Mouse (Mus musculus) myocyte (in vitro differentiated cells): ENCODE measurements around the gene Vax2.

Experiments
- CEBPB ChIP-seq: IDR thresholded peaks from 2 replicates; pipeline ENCODE4 v1.6.1; 2011; ENCODE audit warnings: mild to moderate bottlenecking, moderate library complexity; ENCODE audit not compliant: poor library complexity, insufficient read depth, severe bottlenecking
- MAX ChIP-seq: IDR thresholded peaks from one replicate; pipeline ENCODE4 v1.6.1; 2011; ENCODE audit warnings: low read depth, mild to moderate bottlenecking, control low read depth
- MYOD1 ChIP-seq, 3 experiments: IDR thresholded peaks; one replicate each; pipeline ENCODE4 v1.6.1; 2011; ENCODE audit warnings: control low read depth in 2 of 3, low read depth in 2 of 3, mild to moderate bottlenecking in 2 of 3, moderate library complexity in 1 of 3; ENCODE audit not compliant: insufficient read length in 2 of 3, control insufficient read depth in 1 of 3
- POLR2A ChIP-seq: IDR thresholded peaks from one replicate; pipeline ENCODE4 v1.6.1; 2011; ENCODE audit warnings: low read depth, mild to moderate bottlenecking, control low read depth, moderate library complexity; ENCODE audit not compliant: insufficient read length
- POLR2AphosphoS2 ChIP-seq: IDR thresholded peaks from one replicate; pipeline ENCODE4 v1.6.1; 2011; ENCODE audit warnings: low read depth, control low read depth; ENCODE audit not compliant: insufficient read length

GRCm38 (mm10) chr6:83695731-83696130 is 15.3 kb upstream of the Vax2 start:
- TF ChIP-seq POLR2A (no peak), MYOD1 (IDR thresholded peaks at IDR 0.05; ENCODE audit: control insufficient read depth in 1 of 3, insufficient read length in 2 of 3, low read depth in 2 of 3) (no peak), MAX (no peak), CEBPB (no peak), POLR2AphosphoS2 (no peak)
